Mouse (Mus musculus) c-Kit-negative CD71-positive TER-119-positive erythroid progenitor cells, embryonic 14.5 days (primary cell): ENCODE measurements around the gene Sell.
"Not testable (repeated sequence)": the region's sequence is repeated elsewhere in the genome, so short reads cannot be mapped to it uniquely, and the experiment has no call there.

ENCODE experiments used
- DNase-seq: peaks from one replicate; pipeline ENCODE4 v3.0.0-alpha.2; 2013; ENCODE audit warnings: low read depth, low spot score

Gene Sell

GRCm38 (mm10) chr1:164061925-164062324 lies at the start of gene Sell:
Sell (plus strand) TSS chr1:164061982.
- no peak for DNase-seq

- DNase-seq: no peak
Observed at GRCm38 (mm10) chr1:164014616-164015015, 47.2 kb upstream of the Sell start.

GRCm38 (mm10) chr1:164018221-164018896 lies 43.4 kb upstream of the Sell start:
- no peak for DNase-seq

- DNase-seq: no peak
Observed at GRCm38 (mm10) chr1:164019789-164020188, 42.0 kb upstream of the Sell start.

DNA sequence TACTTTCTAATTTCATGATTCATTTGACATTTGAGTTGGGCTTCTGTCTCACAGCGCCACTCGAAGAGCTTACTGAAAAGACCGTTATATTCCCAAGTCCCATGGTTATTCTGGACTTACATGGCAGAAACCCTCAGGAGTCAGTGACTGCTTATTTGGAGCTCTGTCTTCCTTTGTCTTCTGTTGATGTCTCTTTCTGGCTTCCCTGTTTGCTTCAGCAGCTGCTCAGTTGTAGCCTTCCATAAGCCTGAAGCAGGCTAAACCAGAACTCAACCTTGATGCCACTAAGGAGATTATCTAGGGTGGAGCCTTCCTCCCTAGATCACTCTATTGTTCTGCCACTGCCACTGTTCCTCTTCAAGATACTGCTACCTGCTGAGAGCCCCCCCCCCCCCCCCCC lies 41.0 kb upstream of the Sell start:
- not testable (repeated sequence) for DNase-seq

DNA sequence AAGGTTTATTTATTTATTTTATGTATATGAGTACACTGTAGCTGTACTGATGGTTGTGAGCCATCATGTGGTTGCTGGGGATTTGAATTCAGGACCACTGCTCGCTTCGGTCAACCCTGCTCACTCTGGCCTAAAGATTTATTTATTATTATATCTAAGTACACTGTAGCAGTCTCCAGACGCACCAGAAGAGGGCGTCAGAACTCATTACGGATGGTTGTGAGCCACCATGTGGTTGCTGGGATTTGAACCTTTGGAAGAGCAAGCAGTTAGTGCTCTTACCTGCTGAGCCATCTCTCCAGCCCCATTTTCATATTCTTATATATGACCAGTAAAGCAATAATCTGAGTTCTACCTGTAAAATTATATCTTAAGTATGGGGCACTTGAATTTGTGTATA lies 39.7 kb upstream of the Sell start:
- not testable (repeated sequence) for DNase-seq

DNA sequence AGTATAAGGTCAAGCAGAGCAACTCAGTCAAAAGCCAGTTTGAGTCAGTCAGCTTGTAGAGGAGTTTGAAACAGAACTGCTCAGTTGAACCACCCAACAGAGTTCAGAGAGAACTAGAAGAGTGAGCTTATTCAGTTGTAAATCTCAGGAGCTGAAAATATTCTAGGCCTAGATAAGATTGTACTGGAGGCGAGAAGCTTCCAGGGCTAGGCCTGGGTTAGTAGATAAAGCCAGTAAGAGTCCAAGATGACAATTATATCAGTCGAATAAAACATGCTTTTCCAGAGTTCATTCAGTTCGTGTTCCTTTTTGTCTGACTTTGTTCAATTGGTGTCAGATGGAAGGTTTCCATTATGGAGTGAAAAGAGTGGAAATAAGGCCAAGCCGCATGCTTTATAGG lies 36.1 kb upstream of the Sell start:
- no peak for DNase-seq

GRCm38 (mm10) chr1:164027416-164027815 lies 34.4 kb upstream of the Sell start:
- no peak for DNase-seq

GRCm38 (mm10) chr1:164040385-164041135 lies 21.2 kb upstream of the Sell start:
- no peak for DNase-seq

- no peak for DNase-seq
Observed at GRCm38 (mm10) chr1:164043549-164043948, 18.2 kb upstream of the Sell start.

DNA sequence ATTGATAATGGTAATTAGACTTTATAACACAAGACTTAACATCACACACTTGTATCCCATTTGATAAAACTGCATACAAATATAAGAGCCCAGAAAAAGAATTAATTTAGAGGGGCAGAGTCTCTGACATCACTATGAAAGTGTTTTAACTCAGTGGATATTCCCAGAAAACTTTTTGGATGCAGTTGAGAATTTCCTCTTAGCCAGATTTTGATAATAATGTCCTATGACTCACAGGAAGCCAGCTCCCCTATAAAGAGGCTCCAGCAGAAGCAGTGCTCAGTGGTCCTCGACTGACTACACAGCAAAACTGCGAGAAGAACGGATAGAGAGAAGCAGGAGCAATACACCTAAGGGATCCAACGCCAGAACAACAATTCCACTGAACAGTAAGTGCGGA lies 13.8 kb upstream of the Sell start, which contains the start of gene Sele:
TSS of gene Sele (plus strand) at position 301 of the 400 bp plus-strand sequence.
- no peak for DNase-seq

DNA sequence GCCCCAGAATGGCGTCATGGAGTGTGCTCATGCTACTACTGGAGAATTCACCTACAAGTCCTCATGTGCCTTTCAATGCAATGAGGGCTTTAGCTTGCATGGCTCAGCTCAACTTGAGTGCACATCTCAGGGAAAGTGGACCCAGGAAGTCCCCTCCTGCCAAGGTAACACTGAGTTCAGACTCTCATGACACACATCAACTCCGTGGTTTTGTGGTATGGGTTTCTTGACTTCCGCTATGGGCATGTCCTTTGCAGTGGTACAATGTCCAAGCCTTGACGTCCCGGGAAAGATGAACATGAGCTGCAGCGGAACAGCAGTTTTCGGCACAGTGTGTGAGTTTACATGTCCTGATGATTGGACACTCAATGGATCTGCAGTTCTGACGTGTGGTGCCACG lies 8.2 kb upstream of the Sell start:
- DNase-seq: no peak

- no peak for DNase-seq
Observed at GRCm38 (mm10) chr1:164054800-164055199, 7.0 kb upstream of the Sell start.

DNA sequence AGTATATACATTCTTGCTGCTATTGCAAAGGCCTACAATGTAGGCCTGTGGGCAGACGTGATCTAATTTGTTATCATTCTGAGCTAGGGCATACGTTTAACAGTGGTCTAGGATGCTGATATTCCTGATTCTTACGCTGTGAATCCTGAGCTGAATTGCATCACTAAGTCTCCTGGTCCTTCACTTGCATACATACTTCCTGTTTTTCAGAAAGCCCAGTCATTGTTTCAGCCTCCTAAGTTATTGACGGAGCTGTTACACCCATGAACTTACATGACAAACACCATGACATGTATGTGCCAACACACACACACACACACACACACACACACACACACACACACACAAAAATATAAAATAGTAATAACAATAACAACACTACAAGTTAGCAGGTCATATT lies 1.7 kb upstream of the Sell start:
- no peak for DNase-seq

DNA sequence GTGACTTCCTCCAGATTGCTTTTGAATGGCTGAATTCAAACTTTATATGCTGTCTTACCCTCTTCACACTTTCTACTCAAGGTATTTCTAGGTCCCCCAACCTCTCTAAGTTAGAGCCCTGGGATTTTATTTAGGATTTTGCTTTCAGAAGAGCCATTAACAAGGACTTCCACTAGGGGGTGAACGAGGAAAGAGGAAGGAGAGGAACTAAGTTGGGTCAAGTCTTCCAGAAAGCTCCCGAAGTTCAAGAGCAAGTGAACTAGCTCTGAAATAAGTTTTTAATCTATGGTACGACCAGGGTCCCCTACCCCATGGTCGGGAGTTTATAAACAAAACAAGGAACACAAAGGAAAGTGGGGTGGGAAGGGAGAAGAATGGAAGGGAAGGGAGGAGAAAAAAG lies 504 bp upstream of the Sell start:
- no peak for DNase-seq

- no peak for DNase-seq
Observed at GRCm38 (mm10) chr1:164062856-164063255, 1.1 kb downstream of the Sell start.

DNA sequence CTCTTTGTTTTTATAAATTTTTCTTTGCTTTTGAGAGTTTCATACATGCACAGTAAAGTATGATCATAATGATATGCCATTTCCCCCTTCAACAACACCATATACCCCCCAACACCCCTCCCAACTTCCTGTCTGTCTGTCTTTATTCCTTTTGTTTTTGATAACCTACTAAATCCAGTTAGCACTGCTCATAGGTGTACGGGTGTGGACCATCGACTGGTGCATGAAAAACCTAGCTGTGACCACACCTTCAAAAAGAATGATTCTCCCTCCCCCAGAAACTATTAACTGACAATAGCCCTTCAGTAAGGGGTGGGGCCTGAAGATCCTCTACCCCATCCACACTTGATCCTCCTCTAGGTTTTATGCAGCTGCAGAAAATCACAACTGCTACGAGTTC lies 2.0 kb downstream of the Sell start:
- DNase-seq: no peak

- no peak for DNase-seq
Observed at GRCm38 (mm10) chr1:164069261-164069660, 7.5 kb downstream of the Sell start.

GRCm38 (mm10) chr1:164070461-164070860 lies 8.7 kb downstream of the Sell start:
- no peak for DNase-seq

GRCm38 (mm10) chr1:164071111-164071510 lies 9.3 kb downstream of the Sell start:
- no peak for DNase-seq

DNA sequence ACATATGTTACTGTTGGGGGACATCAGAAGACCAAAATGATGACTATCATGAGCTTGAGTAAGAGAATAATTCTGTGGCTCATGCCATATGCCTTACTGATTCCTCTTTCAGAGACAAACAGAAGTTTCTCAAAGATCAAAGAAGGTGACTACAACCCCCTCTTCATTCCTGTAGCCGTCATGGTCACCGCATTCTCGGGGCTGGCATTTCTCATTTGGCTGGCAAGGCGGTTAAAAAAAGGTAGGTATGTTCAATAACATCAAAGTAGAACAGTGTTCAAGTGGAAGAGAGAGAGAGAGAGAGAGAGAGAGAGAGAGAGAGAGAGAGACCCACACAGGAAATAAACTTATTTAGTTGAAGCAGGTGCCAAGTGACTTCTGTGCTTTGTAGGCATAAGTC lies 10.2 kb downstream of the Sell start:
- no peak for DNase-seq

DNA sequence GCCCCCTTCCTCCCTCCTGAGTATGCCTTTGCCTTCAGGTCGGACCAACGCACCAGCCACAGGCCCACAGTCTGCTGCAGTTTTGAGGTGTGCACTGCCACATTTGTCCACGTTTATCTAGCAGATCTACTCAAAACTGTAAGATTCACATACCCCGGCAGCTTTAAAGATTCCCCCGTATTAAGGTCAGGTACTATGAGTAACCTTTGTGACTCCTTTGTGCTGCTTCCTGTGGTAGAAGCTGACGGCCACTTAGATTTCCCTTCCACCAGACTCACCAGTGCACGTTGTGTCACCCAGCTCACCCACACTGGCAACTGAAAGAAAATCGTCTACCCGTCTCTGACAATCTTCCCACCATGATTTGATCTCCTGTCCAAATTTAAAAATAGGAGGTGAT lies 11.3 kb downstream of the Sell start:
- no peak for DNase-seq

- no peak for DNase-seq
Observed at GRCm38 (mm10) chr1:164073803-164074202, 12.0 kb downstream of the Sell start.
